Mouse (Mus musculus): Measurements from ENCODE around the gene Olfr700. TPM values are rescaled to one million over a fixed set of nuclear protein-coding genes. Genes with fewer than 3 reads are reported as not detected.
"Not testable (repeated sequence)": the region's sequence is repeated elsewhere in the genome, so short reads cannot be mapped to it uniquely, and the experiment has no call there.

The Olfr700 gene
- polyA plus RNA-seq (2015; fragmentation: Nextera tagmentation; extraction: Ambion mirVana): not detected in 2 replicates

DNA sequence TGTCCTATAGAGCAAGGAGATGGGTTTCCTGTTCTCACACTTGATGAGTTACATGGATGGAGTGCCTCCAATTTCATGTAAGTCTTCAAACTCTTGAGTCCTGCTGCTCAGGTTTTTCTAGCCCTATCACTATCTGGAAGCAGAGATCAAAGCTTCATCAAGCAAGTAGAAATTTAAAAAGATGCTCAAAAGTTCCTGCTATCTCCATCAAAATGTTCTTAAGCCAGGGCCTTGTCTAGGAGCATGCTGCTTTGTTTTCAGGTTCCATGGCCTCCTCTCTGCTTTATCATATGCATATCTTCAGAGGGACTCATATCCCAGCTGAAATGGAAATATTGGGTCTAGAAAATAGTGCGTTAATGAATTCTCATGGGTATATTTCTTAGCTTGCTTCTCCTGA, at the start of gene Olfr700:
Gene Olfr700, minus strand, starts transcription at position 101 of the 400 bp plus-strand sequence.
- Histone ChIP-seq H3K4me3 (replicated peaks) (no peak within 1 kb of the TSS), H3K27me3 (no peaks in the 10 kb centered on the region), H3K9ac (replicated peaks) (no peak within 1 kb of the TSS), H3K4me2 (replicated peaks) (no peak within 1 kb of the TSS), H3K27ac (no peak within 1 kb of the TSS), H3K4me1 (replicated peaks) (no peaks in the 10 kb centered on the region), H3K36me3 (no peaks in the 10 kb centered on the region), H3K9me3 (no peaks in the 10 kb centered on the region)
- 88% methylated on average over 1 of the region's 1 CpGs for WGBS
- no peak for ATAC-seq

- Histone ChIP-seq H3K27me3 (no peaks in the 10 kb centered on the region), H3K4me1 (replicated peaks) (no peaks in the 10 kb centered on the region), H3K4me3 (replicated peaks) (no peak within 1 kb of the TSS), H3K4me2 (replicated peaks) (no peak within 1 kb of the TSS), H3K36me3 (no peaks in the 10 kb centered on the region), H3K27ac (no peak within 1 kb of the TSS), H3K9me3 (no peaks in the 10 kb centered on the region), H3K9ac (replicated peaks) (no peak within 1 kb of the TSS)
- no peak for ATAC-seq
- WGBS: 58% methylated on average over 2 of the region's 2 CpGs
Measured at GRCm38 (mm10) chr7:106843060-106843459, 34.4 kb upstream of the Olfr700 start, which contains the start of gene Olfr703. TSS of gene Olfr703 (plus strand) at chr7:106843360.

DNA sequence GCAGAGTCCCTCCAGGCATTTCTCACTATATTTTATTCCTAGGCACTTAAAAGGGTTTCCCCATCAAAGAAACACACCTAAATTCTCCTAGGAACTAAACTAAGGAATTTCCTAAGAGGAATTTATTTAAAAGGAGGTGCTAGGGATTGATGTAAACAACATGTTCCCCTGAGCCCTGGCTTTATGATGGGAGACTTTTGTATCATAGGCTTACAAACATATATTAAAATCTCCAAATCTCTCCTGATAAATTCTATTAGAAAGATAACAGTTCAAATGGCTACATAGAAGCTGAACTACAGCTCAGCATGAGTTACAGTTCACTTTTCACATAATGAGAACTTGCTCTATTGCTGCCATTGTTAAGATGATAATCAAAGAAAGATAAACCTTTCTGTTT, 25.2 kb upstream of the Olfr700 start, which contains the start of gene Olfr702:
Gene Olfr702, minus strand, starts transcription at position 101 of the 400 bp plus-strand sequence.
- no peaks in the 10 kb centered on the region for H3K4me1 ChIP-seq (replicated peaks)
- no peaks in the 10 kb centered on the region for H3K27me3 ChIP-seq
- H3K4me2 ChIP-seq (replicated peaks): no peak within 1 kb of the TSS
- no peak within 1 kb of the TSS for H3K27ac ChIP-seq
- no peak within 1 kb of the TSS for H3K9ac ChIP-seq (replicated peaks)
- no peak for ATAC-seq
- H3K36me3 ChIP-seq: no peaks in the 10 kb centered on the region
- no peaks in the 10 kb centered on the region for H3K9me3 ChIP-seq
- no peak within 1 kb of the TSS for H3K4me3 ChIP-seq (replicated peaks)

DNA sequence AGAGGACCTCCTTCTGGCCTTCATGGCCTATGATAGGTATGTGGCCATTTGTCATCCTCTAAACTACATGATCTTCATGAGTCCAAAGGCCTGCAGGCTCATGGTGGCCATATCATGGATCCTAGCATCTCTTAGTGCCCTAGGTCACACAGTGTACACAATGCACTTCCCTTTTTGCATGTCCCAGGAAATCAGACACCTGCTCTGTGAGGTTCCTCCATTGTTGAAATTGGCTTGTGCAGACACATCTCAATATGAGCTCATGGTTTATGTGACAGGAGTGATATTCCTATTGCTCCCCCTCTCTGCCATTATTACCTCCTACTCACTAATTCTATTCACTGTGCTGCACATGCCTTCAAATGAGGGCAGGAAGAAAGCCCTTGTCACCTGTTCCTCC, 9.8 kb upstream of the Olfr700 start:
- Histone ChIP-seq H3K4me2 (replicated peaks) (no peak overlapping the region), H3K27me3 (no peaks in the 10 kb centered on the region), H3K4me3 (replicated peaks) (no peak overlapping the region), H3K9me3 (no peaks in the 10 kb centered on the region), H3K4me1 (replicated peaks) (no peaks in the 10 kb centered on the region), H3K36me3 (no peaks in the 10 kb centered on the region), H3K27ac (no peak overlapping the region), H3K9ac (replicated peaks) (no peak overlapping the region)
- no peak for ATAC-seq

DNA sequence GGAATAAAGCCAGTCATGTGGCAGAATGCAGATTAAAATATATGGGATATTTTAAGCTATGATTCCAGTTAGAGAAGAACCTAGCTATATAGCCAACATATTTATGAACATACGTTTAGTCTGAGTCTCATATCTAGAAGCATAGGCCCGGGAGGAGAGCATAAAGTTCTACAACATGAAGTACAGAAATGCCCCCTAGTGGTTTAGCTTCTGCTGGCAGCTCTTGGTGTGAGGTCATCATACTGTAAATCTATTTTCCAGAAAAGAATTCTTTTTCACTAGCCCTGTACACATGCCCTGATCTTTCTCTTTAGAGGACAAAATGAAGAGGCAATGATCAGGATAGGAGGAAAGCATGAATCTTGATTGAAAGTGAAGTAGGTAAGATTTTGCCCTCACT, 7.1 kb upstream of the Olfr700 start:
- H3K9me3 ChIP-seq: no peaks in the 10 kb centered on the region
- H3K4me2 ChIP-seq (replicated peaks): no peak overlapping the region
- 52% methylated on average over 2 of the region's 2 CpGs for WGBS
- H3K27ac ChIP-seq: no peak overlapping the region
- H3K36me3 ChIP-seq: no peaks in the 10 kb centered on the region
- H3K27me3 ChIP-seq: no peaks in the 10 kb centered on the region
- no peaks in the 10 kb centered on the region for H3K4me1 ChIP-seq (replicated peaks)
- H3K4me3 ChIP-seq (replicated peaks): no peak overlapping the region
- H3K9ac ChIP-seq (replicated peaks): no peak overlapping the region
- no peak for ATAC-seq

DNA sequence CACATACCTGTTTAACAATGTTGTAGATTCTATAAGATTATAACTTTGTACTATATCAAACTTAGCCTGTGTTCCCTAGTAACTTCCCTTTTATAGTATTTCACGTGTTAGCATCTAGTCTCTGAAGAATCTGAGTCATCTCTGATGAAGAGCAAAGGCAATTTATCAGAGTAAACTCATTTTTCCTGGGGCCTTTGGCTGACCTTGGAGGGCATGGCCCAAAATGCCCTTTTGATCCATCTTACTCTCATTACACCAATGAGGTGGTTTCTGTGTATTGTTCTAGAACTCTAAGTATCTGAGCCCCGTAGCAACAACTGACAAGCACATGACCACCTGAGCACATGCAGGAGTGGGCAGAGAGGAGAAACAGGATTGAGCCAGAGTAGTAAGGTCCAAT, 5.2 kb upstream of the Olfr700 start, which contains the start of gene Olfr701:
Gene Olfr701, plus strand, starts transcription at position 301 of the 400 bp plus-strand sequence.
- Histone ChIP-seq H3K9ac (replicated peaks) (no peak within 1 kb of the TSS), H3K27me3 (no peaks in the 10 kb centered on the region), H3K4me1 (replicated peaks) (no peaks in the 10 kb centered on the region), H3K4me2 (replicated peaks) (no peak within 1 kb of the TSS), H3K4me3 (replicated peaks) (no peak within 1 kb of the TSS), H3K36me3 (no peaks in the 10 kb centered on the region), H3K9me3 (no peaks in the 10 kb centered on the region), H3K27ac (no peak within 1 kb of the TSS)
- no peak for ATAC-seq
- 79% methylated on average over 2 of the region's 2 CpGs for whole genome bisulfite sequencing

- WGBS: 97% methylated on average over 1 of the region's 1 CpGs
- ATAC-seq: no peak
Measured at GRCm38 (mm10) chr7:106793098-106793497, 15.5 kb downstream of the Olfr700 start, which contains the start of gene Olfr699. TSS of gene Olfr699 (minus strand) at chr7:106793198.

DNA sequence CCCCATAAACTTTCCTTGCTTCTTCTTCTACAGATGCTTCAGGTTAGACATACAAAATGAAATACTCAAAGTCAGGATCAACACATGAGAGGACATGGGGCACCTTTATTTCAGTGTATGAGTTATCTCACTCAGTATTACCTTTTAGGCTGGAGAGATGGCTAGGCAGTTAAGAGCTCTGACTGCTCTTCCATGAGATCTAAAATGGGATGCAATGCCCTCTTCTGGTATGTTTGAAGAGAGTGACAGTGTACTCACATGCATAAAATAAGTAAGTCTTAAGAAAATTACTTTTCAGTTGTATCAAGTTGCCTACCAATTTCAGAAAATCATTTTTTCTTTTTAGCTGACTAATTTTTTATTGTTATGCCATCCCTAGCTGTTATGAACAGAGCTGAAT, 20.3 kb downstream of the Olfr700 start:
- Histone ChIP-seq H3K36me3 (no peaks in the 10 kb centered on the region), H3K4me3 (replicated peaks) (no peak overlapping the region), H3K4me2 (replicated peaks) (no peak overlapping the region), H3K9ac (replicated peaks) (no peak overlapping the region), H3K27ac (no peak overlapping the region), H3K9me3 (no peaks in the 10 kb centered on the region), H3K27me3 (no peaks in the 10 kb centered on the region), H3K4me1 (replicated peaks) (no peaks in the 10 kb centered on the region)
- no peak for ATAC-seq

More at GRCm38 (mm10) chr7:106793098-106793497, 15.5 kb downstream of the Olfr700 start, which contains the start of gene Olfr699:
- H3K27me3 ChIP-seq: no peaks in the 10 kb centered on the region
- no peak within 1 kb of the TSS for H3K9ac ChIP-seq (replicated peaks)
- no peaks in the 10 kb centered on the region for H3K4me1 ChIP-seq (replicated peaks)
- H3K36me3 ChIP-seq: no peaks in the 10 kb centered on the region
- H3K9me3 ChIP-seq: no peaks in the 10 kb centered on the region
- H3K4me3 ChIP-seq (replicated peaks): no peak within 1 kb of the TSS
- H3K27ac ChIP-seq: no peak within 1 kb of the TSS
- no peak within 1 kb of the TSS for H3K4me2 ChIP-seq (replicated peaks)

GRCm38 (mm10) chr7:106761008-106761407, 47.6 kb downstream of the Olfr700 start:
- WGBS: 94% methylated on average over 2 of the region's 2 CpGs
- not testable (repeated sequence) for H3K9me3 ChIP-seq; H3K4me2 ChIP-seq (replicated peaks); H3K4me1 ChIP-seq (replicated peaks); ATAC-seq; H3K9ac ChIP-seq (replicated peaks); H3K4me3 ChIP-seq (replicated peaks); H3K36me3 ChIP-seq; H3K27ac ChIP-seq; H3K27me3 ChIP-seq

GRCm38 (mm10) chr7:106758800-106759199, 49.8 kb downstream of the Olfr700 start:
- WGBS: 94% methylated on average over 2 of the region's 2 CpGs
- Histone ChIP-seq H3K36me3 (no peaks in the 10 kb centered on the region), H3K9ac (replicated peaks) (no peak overlapping the region), H3K27me3 (no peaks in the 10 kb centered on the region), H3K9me3 (no peaks in the 10 kb centered on the region), H3K27ac (no peak overlapping the region), H3K4me2 (replicated peaks) (no peak overlapping the region), H3K4me3 (replicated peaks) (no peak overlapping the region), H3K4me1 (replicated peaks) (no peaks in the 10 kb centered on the region)
- no peak for ATAC-seq

Other genes with a start within 250 kb of the Olfr700 start
- not detected in 2 replicates for gene Olfr693, start 128.2 kb downstream of the Olfr700 start, polyA plus RNA-seq (2015; fragmentation: Nextera tagmentation; extraction: Ambion mirVana)
- gene Olfr694, start 117.0 kb downstream of the Olfr700 start, polyA plus RNA-seq (2015; fragmentation: Nextera tagmentation; extraction: Ambion mirVana): not detected in 2 replicates
- gene Olfr695, start 92.4 kb downstream of the Olfr700 start, polyA plus RNA-seq (2015; fragmentation: Nextera tagmentation; extraction: Ambion mirVana): not detected in 2 replicates
- gene Olfr697, start 66.4 kb downstream of the Olfr700 start, polyA plus RNA-seq (2015; fragmentation: Nextera tagmentation; extraction: Ambion mirVana): not detected in 2 replicates
- not detected in 2 replicates for gene Olfr698, start 53.4 kb downstream of the Olfr700 start, polyA plus RNA-seq (2015; fragmentation: Nextera tagmentation; extraction: Ambion mirVana)
- not detected in 2 replicates for gene Olfr699, start 15.6 kb downstream of the Olfr700 start, polyA plus RNA-seq (2015; fragmentation: Nextera tagmentation; extraction: Ambion mirVana)
- gene Olfr701, start 5.3 kb upstream of the Olfr700 start, polyA plus RNA-seq (2015; fragmentation: Nextera tagmentation; extraction: Ambion mirVana): not detected in 2 replicates
- gene Olfr702, start 25.1 kb upstream of the Olfr700 start, polyA plus RNA-seq (2015; fragmentation: Nextera tagmentation; extraction: Ambion mirVana): not detected in 2 replicates
- not detected in 2 replicates for gene Olfr703, start 34.5 kb upstream of the Olfr700 start, polyA plus RNA-seq (2015; fragmentation: Nextera tagmentation; extraction: Ambion mirVana)
- not detected in 2 replicates for gene Olfr704, start 54.4 kb upstream of the Olfr700 start, polyA plus RNA-seq (2015; fragmentation: Nextera tagmentation; extraction: Ambion mirVana)
- not detected in 2 replicates for gene Olfr705, start 68.1 kb upstream of the Olfr700 start, polyA plus RNA-seq (2015; fragmentation: Nextera tagmentation; extraction: Ambion mirVana)
- not detected in 2 replicates for gene Olfr706, start 79.3 kb upstream of the Olfr700 start, polyA plus RNA-seq (2015; fragmentation: Nextera tagmentation; extraction: Ambion mirVana)
- gene Olfr707, start 92.4 kb upstream of the Olfr700 start, polyA plus RNA-seq (2015; fragmentation: Nextera tagmentation; extraction: Ambion mirVana): not detected in 2 replicates
- not detected in 2 replicates for gene Olfr1532-ps1, start 99.2 kb upstream of the Olfr700 start, polyA plus RNA-seq (2015; fragmentation: Nextera tagmentation; extraction: Ambion mirVana)
- not detected in 2 replicates for gene Olfr709-ps1, start 123.4 kb upstream of the Olfr700 start, polyA plus RNA-seq (2015; fragmentation: Nextera tagmentation; extraction: Ambion mirVana)
- gene Olfr710, start 139.5 kb upstream of the Olfr700 start, polyA plus RNA-seq (2015; fragmentation: Nextera tagmentation; extraction: Ambion mirVana): not detected in 2 replicates
- not detected in 2 replicates for gene Olfr6, start 155.1 kb upstream of the Olfr700 start, polyA plus RNA-seq (2015; fragmentation: Nextera tagmentation; extraction: Ambion mirVana)
- not detected in 2 replicates for gene Olfr711, start 166.6 kb upstream of the Olfr700 start, polyA plus RNA-seq (2015; fragmentation: Nextera tagmentation; extraction: Ambion mirVana)
- gene Olfr2, start 197.2 kb upstream of the Olfr700 start, polyA plus RNA-seq (2015; fragmentation: Nextera tagmentation; extraction: Ambion mirVana): not detected in 2 replicates
- gene Olfr713, start 222.3 kb upstream of the Olfr700 start, polyA plus RNA-seq (2015; fragmentation: Nextera tagmentation; extraction: Ambion mirVana): not detected in 2 replicates